Mouse (Mus musculus) heart, embryonic 11.5 days (tissue): Measurements from ENCODE around the gene Zfp991. TPM values are rescaled to one million over a fixed set of nuclear protein-coding genes. Genes with fewer than 3 reads are reported as not detected.
"Not testable (repeated sequence)": the region's sequence is repeated elsewhere in the genome, so short reads cannot be mapped to it uniquely, and the experiment has no call there.

ENCODE experiments used
- ATAC-seq: fragments of 200-750 bp; cut with Nextera tagmentation; replicated peaks from 2 replicates; pipeline ENCODE4 v1.8.0; 2017; ENCODE audit warnings: moderate library complexity; ENCODE audit not compliant: insufficient number of reproducible peaks, low FRiP score, low TSS enrichment
- H3K27ac ChIP-seq: fragments of 300-500 bp; sonication (generic); 2 replicates; pipeline ENCODE4 v1.5.1; 2014; ENCODE audit warnings: mild to moderate bottlenecking, low read depth, low read length
- H3K27me3 ChIP-seq: fragments of 300-500 bp; sonication (generic); 2 replicates; pipeline ENCODE4 v1.6.1; 2014; ENCODE audit warnings: mild to moderate bottlenecking, low read length, mixed read lengths; ENCODE audit not compliant: control insufficient read depth, insufficient read depth
- H3K36me3 ChIP-seq: fragments of 300-500 bp; sonication (generic); 2 replicates; pipeline ENCODE4 v1.6.1; 2014; ENCODE audit warnings: mild to moderate bottlenecking, low read length, moderate library complexity, mixed read lengths; ENCODE audit not compliant: control insufficient read depth, insufficient read depth
- H3K4me1 ChIP-seq: fragments of 300-500 bp; sonication (generic); 2 replicates; pipeline ENCODE4 v1.6.1; 2014; ENCODE audit warnings: low read length; ENCODE audit not compliant: control insufficient read depth, insufficient read depth
- H3K4me2 ChIP-seq: fragments of 300-500 bp; sonication (generic); 2 replicates; pipeline ENCODE4 v1.6.1; 2014; ENCODE audit warnings: mild to moderate bottlenecking, moderate library complexity
- H3K4me3 ChIP-seq: fragments of 300-500 bp; sonication (generic); 2 replicates; pipeline ENCODE4 v1.5.1; 2014; ENCODE audit warnings: low read depth, low read length
- H3K9ac ChIP-seq: fragments of 300-500 bp; sonication (generic); 2 replicates; pipeline ENCODE4 v1.6.1; 2014; ENCODE audit warnings: mild to moderate bottlenecking, low read depth, low read length, moderate library complexity
- H3K9me3 ChIP-seq: fragments of 300-500 bp; sonication (generic); replicated peaks from 2 replicates; pipeline ENCODE4 v1.6.1; 2016; ENCODE audit warnings: low read length; ENCODE audit not compliant: control insufficient read depth
- WGBS: fragments of 180-500 bp; shearing (Covaris S2); extraction: QIAGEN DNeasy Blood & Tissue Kit; methylation state at CpG from one replicate; pipeline ENCODE4 v1.1.7; 2014; ENCODE audit not compliant: insufficient replicate concordance; 5-methylcytosine and 5-hydroxymethylcytosine counted together
- polyA plus RNA-seq: library from polyadenylated mRNA; unstranded; fragments of >200 nt; fragmentation: Nextera tagmentation; extraction: Ambion mirVana; gene quantifications from 2 replicates; pipeline ENCODE4 v1.2.1, GENCODE M21; 2014

The Zfp991 gene
- polyA plus RNA-seq, 1 experiment from 2014 or later: 8.3 TPM

- not testable (repeated sequence) for H3K9ac ChIP-seq, H3K36me3 ChIP-seq, H3K4me3 ChIP-seq, H3K4me2 ChIP-seq, H3K27ac ChIP-seq, H3K9me3 ChIP-seq, H3K27me3 ChIP-seq, H3K4me1 ChIP-seq
- WGBS: no CpG with 5 or more reads among the region's 4 CpGs
- peak; percentile 58; the same call in 1 of the 2 replicates for ATAC-seq
These were observed 39.7 kb downstream of the Zfp991 start for GRCm38 (mm10) chr4:147171557-147171956.

- not testable (repeated sequence) for H3K4me2 ChIP-seq, H3K36me3 ChIP-seq, ATAC-seq, H3K27me3 ChIP-seq, H3K4me3 ChIP-seq, H3K27ac ChIP-seq, H3K9ac ChIP-seq, H3K4me1 ChIP-seq, H3K9me3 ChIP-seq
- WGBS: 84% methylated on average over 7 of the region's 12 CpGs
These were observed 44.5 kb downstream of the Zfp991 start for GRCm38 (mm10) chr4:147176279-147176880.

GRCm38 (mm10) chr4:147181141-147181685 is 49.4 kb downstream of the Zfp991 start:
- not testable (repeated sequence) for ATAC-seq, H3K9ac ChIP-seq, H3K27me3 ChIP-seq, H3K4me1 ChIP-seq, H3K4me2 ChIP-seq, H3K36me3 ChIP-seq, H3K27ac ChIP-seq, H3K9me3 ChIP-seq, H3K4me3 ChIP-seq
- WGBS: 88% methylated on average over 7 of the region's 8 CpGs

GRCm38 (mm10) chr4:147181969-147182705 is 50.3 kb downstream of the Zfp991 start:
- not testable (repeated sequence) for H3K4me1 ChIP-seq, H3K4me3 ChIP-seq, H3K9me3 ChIP-seq, H3K4me2 ChIP-seq, H3K27ac ChIP-seq, H3K36me3 ChIP-seq, H3K9ac ChIP-seq, H3K27me3 ChIP-seq
- ATAC-seq: 0 out of 2 replicates have a peak, but pooled peaks have one; percentile 37
- no CpG with 5 or more reads among the region's 13 CpGs for WGBS

GRCm38 (mm10) chr4:147186824-147187223 is 55.0 kb downstream of the Zfp991 start:
- H3K9me3 ChIP-seq, H3K36me3 ChIP-seq, H3K9ac ChIP-seq, H3K27me3 ChIP-seq, H3K27ac ChIP-seq, H3K4me1 ChIP-seq, H3K4me2 ChIP-seq, H3K4me3 ChIP-seq: not testable (repeated sequence)
- 75% methylated on average over 1 of the region's 1 CpGs for WGBS
- ATAC-seq: peak; percentile 56; the same call in 1 of the 2 replicates

- not testable (repeated sequence) for H3K27me3 ChIP-seq, H3K4me3 ChIP-seq, H3K27ac ChIP-seq, H3K4me1 ChIP-seq, H3K9me3 ChIP-seq, H3K9ac ChIP-seq, H3K4me2 ChIP-seq, H3K36me3 ChIP-seq
- peak; percentile 46 for ATAC-seq
- WGBS: 51% methylated on average over 63 of the region's 71 CpGs
These were observed 55.6 kb downstream of the Zfp991 start for GRCm38 (mm10) chr4:147187283-147187965.

- H3K9ac ChIP-seq, H3K36me3 ChIP-seq, H3K27ac ChIP-seq, H3K4me2 ChIP-seq, H3K27me3 ChIP-seq, ATAC-seq, H3K9me3 ChIP-seq, H3K4me1 ChIP-seq, H3K4me3 ChIP-seq: not testable (repeated sequence)
- WGBS: 77% methylated on average over 3 of the region's 9 CpGs
These were observed 63.3 kb downstream of the Zfp991 start for GRCm38 (mm10) chr4:147195186-147195585.

- H3K4me2 ChIP-seq, H3K9ac ChIP-seq, H3K4me1 ChIP-seq, H3K4me3 ChIP-seq, H3K27me3 ChIP-seq, H3K27ac ChIP-seq, H3K9me3 ChIP-seq, ATAC-seq, H3K36me3 ChIP-seq: not testable (repeated sequence)
- 73% methylated on average over 2 of the region's 2 CpGs for WGBS
These were observed 65.4 kb downstream of the Zfp991 start for GRCm38 (mm10) chr4:147197210-147197609.
